Mouse (Mus musculus): ENCODE results near the gene Ptprm. TPM values are rescaled to one million over a fixed set of nuclear protein-coding genes. Genes with fewer than 3 reads are reported as not detected.

Ptprm gene
- polyA plus RNA-seq, 1 experiment, result 4.6 TPM

GRCm38 (mm10) chr17:66786166-66786565 is 568.1 kb downstream of the Ptprm start:
- H3K4me3 ChIP-seq (ENCODE audit: control insufficient read depth, low read depth, low read length), result no peak overlapping the region
- no peaks in the 10 kb centered on the region for H3K36me3 ChIP-seq (ENCODE audit: control insufficient read depth, insufficient read depth, low read length)
- no peaks in the 10 kb centered on the region for H3K27me3 ChIP-seq (ENCODE audit: control insufficient read depth, insufficient read depth, low read length)
- TF ChIP-seq CTCF (IDR thresholded peaks at IDR 0.05; ENCODE audit: control insufficient read depth, insufficient read depth, insufficient replicate concordance, low read depth, low read length) (no peak), POLR2A (IDR thresholded peaks at IDR 0.05; ENCODE audit: control insufficient read depth, low read depth, low read length) (no peak)
- no peaks in the 10 kb centered on the region for H3K4me1 ChIP-seq (ENCODE audit: control insufficient read depth, insufficient read depth, low read length)
- no peak overlapping the region for H3K27ac ChIP-seq (ENCODE audit: control insufficient read depth, insufficient read depth, low read depth, low read length)

GRCm38 (mm10) chr17:66785586-66785985 is 568.7 kb downstream of the Ptprm start:
- no peak overlapping the region for H3K4me3 ChIP-seq (ENCODE audit: control insufficient read depth, low read depth, low read length)
- TF ChIP-seq POLR2A (IDR thresholded peaks at IDR 0.05; ENCODE audit: control insufficient read depth, low read depth, low read length) (no peak), CTCF (IDR thresholded peaks at IDR 0.05; ENCODE audit: control insufficient read depth, insufficient read depth, insufficient replicate concordance, low read depth, low read length) (no peak)
- no peaks in the 10 kb centered on the region for H3K27me3 ChIP-seq (ENCODE audit: control insufficient read depth, insufficient read depth, low read length)
- H3K4me1 ChIP-seq (ENCODE audit: control insufficient read depth, insufficient read depth, low read length), result no peaks in the 10 kb centered on the region
- no peaks in the 10 kb centered on the region for H3K36me3 ChIP-seq (ENCODE audit: control insufficient read depth, insufficient read depth, low read length)
- H3K27ac ChIP-seq (ENCODE audit: control insufficient read depth, insufficient read depth, low read depth, low read length), result no peak overlapping the region

- no peak overlapping the region for H3K4me3 ChIP-seq (ENCODE audit: control insufficient read depth, low read depth, low read length)
- H3K27me3 ChIP-seq (ENCODE audit: control insufficient read depth, insufficient read depth, low read length), result no peaks in the 10 kb centered on the region
- no peak overlapping the region for H3K27ac ChIP-seq (ENCODE audit: control insufficient read depth, insufficient read depth, low read depth, low read length)
- TF ChIP-seq CTCF (IDR thresholded peaks at IDR 0.05; ENCODE audit: control insufficient read depth, insufficient read depth, insufficient replicate concordance, low read depth, low read length) (no peak), POLR2A (IDR thresholded peaks at IDR 0.05; ENCODE audit: control insufficient read depth, low read depth, low read length) (no peak)
- no peaks in the 10 kb centered on the region for H3K4me1 ChIP-seq (ENCODE audit: control insufficient read depth, insufficient read depth, low read length)
- no peaks in the 10 kb centered on the region for H3K36me3 ChIP-seq (ENCODE audit: control insufficient read depth, insufficient read depth, low read length)
Measured at GRCm38 (mm10) chr17:66783601-66784000, 570.7 kb downstream of the Ptprm start.

GRCm38 (mm10) chr17:66783075-66783492 is 571.2 kb downstream of the Ptprm start:
- Histone ChIP-seq H3K27me3 (ENCODE audit: control insufficient read depth, insufficient read depth, low read length) (no peaks in the 10 kb centered on the region), H3K36me3 (ENCODE audit: control insufficient read depth, insufficient read depth, low read length) (no peaks in the 10 kb centered on the region), H3K4me1 (ENCODE audit: control insufficient read depth, insufficient read depth, low read length) (no peaks in the 10 kb centered on the region), H3K4me3 (ENCODE audit: control insufficient read depth, low read depth, low read length) (no peak overlapping the region), H3K27ac (ENCODE audit: control insufficient read depth, insufficient read depth, low read depth, low read length) (no peak overlapping the region)
- TF ChIP-seq POLR2A (IDR thresholded peaks at IDR 0.05; ENCODE audit: control insufficient read depth, low read depth, low read length) (no peak), CTCF (IDR thresholded peaks at IDR 0.05; ENCODE audit: control insufficient read depth, insufficient read depth, insufficient replicate concordance, low read depth, low read length) (no peak)

DNA sequence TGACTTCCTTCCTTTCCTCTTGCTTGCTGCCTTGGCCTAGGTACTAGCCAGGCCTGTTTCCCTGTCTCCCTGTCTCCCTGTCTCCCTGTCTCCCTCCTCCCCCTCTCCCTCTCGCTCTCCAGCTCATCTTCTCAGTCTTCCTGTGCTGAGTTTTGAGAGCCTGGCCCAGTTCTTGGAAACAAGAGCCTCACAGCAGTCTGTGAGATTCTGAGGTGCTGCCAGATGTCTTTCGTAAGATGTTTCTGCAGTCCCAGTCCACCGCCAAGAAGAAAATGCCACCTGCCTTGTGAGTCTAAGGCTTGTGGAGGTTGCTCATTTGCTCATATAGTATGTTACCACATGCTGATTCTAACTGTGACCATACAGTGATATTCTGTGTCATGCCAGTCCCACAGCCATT is 572.3 kb downstream of the Ptprm start:
- TF ChIP-seq CTCF (IDR thresholded peaks at IDR 0.05; ENCODE audit: control insufficient read depth, insufficient read depth, insufficient replicate concordance, low read depth, low read length), result no peak
- TF ChIP-seq POLR2A (IDR thresholded peaks at IDR 0.05; ENCODE audit: control insufficient read depth, low read depth, low read length), result no peak
- no peak overlapping the region for H3K27ac ChIP-seq (ENCODE audit: control insufficient read depth, insufficient read depth, low read depth, low read length)
- no peaks in the 10 kb centered on the region for H3K36me3 ChIP-seq (ENCODE audit: control insufficient read depth, insufficient read depth, low read length)
- H3K4me1 ChIP-seq (ENCODE audit: control insufficient read depth, insufficient read depth, low read length), result no peaks in the 10 kb centered on the region
- H3K27me3 ChIP-seq (ENCODE audit: control insufficient read depth, insufficient read depth, low read length), result no peaks in the 10 kb centered on the region
- no peak overlapping the region for H3K4me3 ChIP-seq (ENCODE audit: control insufficient read depth, low read depth, low read length)

DNA sequence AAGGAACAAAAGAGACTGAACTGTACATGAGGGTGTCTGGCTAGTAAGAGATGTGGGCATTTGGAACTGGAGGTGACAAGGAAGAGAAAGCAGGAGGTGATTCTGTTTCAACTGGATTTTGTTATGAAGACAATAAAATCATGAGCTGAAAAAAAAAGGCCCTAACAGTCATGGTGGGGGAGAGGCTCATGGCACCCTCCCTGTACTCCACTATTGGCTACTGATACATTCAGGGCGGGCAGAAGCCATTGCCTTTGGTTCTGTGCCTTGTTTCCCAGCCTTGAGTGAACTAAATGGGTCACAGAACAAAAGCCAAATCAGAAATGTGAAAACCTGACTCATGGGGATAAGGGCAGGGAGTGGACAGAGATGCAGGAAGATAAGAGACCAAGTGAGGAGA is 575.2 kb downstream of the Ptprm start:
- Histone ChIP-seq H3K27me3 (ENCODE audit: control insufficient read depth, insufficient read depth, low read length) (no peaks in the 10 kb centered on the region), H3K4me3 (ENCODE audit: control insufficient read depth, low read depth, low read length) (no peak overlapping the region), H3K27ac (ENCODE audit: control insufficient read depth, insufficient read depth, low read depth, low read length) (no peak overlapping the region), H3K36me3 (ENCODE audit: control insufficient read depth, insufficient read depth, low read length) (no peaks in the 10 kb centered on the region), H3K4me1 (ENCODE audit: control insufficient read depth, insufficient read depth, low read length) (no peaks in the 10 kb centered on the region)
- TF ChIP-seq POLR2A (IDR thresholded peaks at IDR 0.05; ENCODE audit: control insufficient read depth, low read depth, low read length) (no peak), CTCF (IDR thresholded peaks at IDR 0.05; ENCODE audit: control insufficient read depth, insufficient read depth, insufficient replicate concordance, low read depth, low read length) (no peak)

DNA sequence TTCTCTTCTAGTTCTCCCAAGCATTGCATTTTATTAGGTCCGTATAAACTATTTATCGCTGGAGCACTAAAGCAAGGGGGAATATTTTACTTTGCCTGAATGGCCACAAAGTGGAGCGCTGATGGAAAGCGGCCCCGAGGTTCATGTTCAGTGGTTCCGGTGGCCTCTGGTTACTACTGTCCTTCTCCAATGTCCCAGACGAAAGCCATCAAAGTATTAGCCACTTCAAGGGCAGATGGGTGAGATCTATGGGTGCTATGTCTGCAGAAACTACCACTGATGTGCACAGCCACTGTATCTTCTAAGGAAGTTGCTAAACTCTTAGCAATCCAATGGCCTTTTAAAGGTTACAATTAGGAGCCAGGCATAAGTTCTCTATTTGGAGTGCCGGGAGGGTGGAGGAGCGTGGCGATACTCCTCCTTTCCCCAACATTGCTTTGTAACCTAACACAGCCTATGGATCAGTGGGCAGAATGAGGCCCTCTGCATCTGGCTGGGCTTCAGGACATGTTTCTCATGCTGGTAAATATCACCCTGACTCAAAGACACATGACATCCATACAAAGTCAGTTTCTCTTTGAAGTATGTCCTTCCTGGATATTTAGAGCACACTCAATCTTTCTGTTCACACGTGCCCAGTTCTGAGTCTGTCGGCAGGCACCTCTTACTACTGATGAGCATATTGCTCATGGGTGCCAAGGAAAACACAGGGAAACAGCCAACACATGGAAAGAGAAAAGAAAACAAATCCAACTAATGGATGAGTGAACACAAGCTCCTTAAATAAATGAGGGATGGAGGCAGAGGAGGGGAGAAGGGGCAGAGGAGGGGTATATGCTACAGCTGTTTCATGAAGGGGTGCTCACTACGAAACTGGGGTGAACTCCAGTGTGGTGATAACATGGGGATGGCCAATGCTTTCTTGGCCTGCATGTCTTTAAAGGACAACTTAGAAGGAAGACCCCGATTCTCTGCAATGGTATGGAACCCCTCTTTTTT is 584.6 kb downstream of the Ptprm start:
- Histone ChIP-seq H3K4me1 (ENCODE audit: control insufficient read depth, insufficient read depth, low read length) (no peaks in the 10 kb centered on the region), H3K27me3 (ENCODE audit: control insufficient read depth, insufficient read depth, low read length) (no peaks in the 10 kb centered on the region), H3K4me3 (ENCODE audit: control insufficient read depth, low read depth, low read length) (no peak overlapping the region), H3K36me3 (ENCODE audit: control insufficient read depth, insufficient read depth, low read length) (no peaks in the 10 kb centered on the region), H3K27ac (ENCODE audit: control insufficient read depth, insufficient read depth, low read depth, low read length) (no peak overlapping the region)
- TF ChIP-seq CTCF (IDR thresholded peaks at IDR 0.05; ENCODE audit: control insufficient read depth, insufficient read depth, insufficient replicate concordance, low read depth, low read length), result no peak
- no peak for TF ChIP-seq POLR2A (IDR thresholded peaks at IDR 0.05; ENCODE audit: control insufficient read depth, low read depth, low read length)
